Mouse (Mus musculus) megakaryocyte, adult 5-6 weeks (primary cell): ENCODE measurements around the gene Otogl. TPM values are rescaled to one million over a fixed set of nuclear protein-coding genes. Genes with fewer than 3 reads are reported as not detected.

Source experiments
- ATAC-seq: 2 replicates; pipeline ENCODE4 v1.8.0; 2016; ENCODE audit warnings: mild to moderate bottlenecking, inconsistent platforms; ENCODE audit not compliant: poor library complexity, severe bottlenecking
- total RNA-seq, 2 experiments: library from RNA; stranded (forward) in 1 of 2; stranded (reverse) in 1 of 2; fragments of 153-499, 151-499 nt in 1 of 2; fragments of 221-1000, 200-1000 nt in 1 of 2; gene quantifications; 2 replicates each; pipeline versions ENCODE4 v1.2.3 to v1.2.4; 2015 to 2017

The Otogl gene
- total RNA-seq (2015) = not detected in 2 replicates
- total RNA-seq (2017) = 0.04 and 0.08 TPM in 2 replicates

DNA sequence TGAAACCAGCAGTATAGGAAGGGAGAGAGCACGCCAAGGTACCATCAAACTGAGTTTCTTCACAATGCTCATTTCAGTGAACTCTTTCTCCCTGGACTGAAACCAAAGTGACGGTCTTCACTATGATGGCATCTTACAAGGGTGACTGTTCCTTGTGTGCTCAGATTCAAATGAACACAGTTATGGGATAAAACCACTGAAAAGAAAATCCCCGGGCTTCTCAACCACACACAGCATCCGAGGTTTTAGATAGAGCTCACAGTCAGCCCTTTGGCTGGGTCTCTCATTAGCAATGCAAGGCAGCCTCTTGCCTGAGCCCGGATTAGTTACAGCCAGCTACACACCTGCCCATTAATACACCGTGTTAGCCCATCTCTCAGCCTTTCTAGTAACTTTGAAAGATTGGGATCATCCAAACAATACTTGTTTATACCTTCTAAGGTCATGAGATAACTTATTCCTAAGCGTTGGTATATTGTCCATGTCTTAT, at the start of gene Otogl:
TSS of gene Otogl (minus strand) at position 51 of the 490 bp plus-strand sequence.
- ATAC-seq = no peak

DNA sequence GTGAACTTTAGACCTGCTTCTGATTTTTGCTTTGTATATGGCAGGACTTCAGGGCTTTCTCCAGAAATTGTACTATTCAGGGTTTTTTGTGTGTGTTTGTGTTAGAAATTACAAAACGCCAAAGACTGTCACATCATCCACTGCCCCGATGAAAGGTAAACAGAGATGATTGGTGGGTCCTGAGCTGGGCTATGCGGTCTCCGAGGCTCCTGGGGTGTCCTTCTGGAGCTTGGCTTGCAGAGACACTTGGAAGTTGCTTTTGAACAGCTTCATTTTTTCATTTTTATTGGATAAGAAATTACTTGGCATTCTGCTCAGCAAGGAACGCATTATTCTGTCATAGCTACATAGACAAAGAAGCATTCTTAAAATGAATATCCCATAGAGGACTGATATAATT, 44.7 kb upstream of the Otogl start:
- ATAC-seq = no peak

DNA sequence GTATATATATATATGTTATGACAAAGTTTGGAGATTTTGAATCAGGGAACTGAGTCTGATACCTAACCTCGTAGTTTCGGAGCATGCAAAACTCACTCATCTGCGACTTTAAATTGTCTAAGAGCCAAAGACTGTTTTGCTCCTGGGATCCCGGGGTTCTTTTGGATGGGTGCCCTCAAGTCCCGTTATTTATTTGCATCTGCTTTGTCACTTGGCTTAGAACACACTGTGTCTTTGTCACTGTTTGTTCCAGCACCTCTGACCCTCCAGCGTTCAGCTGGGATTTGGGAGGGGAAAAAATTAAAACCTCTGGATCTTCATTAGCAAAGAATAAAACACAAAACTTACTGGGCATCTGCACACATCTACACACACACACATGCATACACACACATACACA, 42.5 kb upstream of the Otogl start:
- ATAC-seq = no peak

DNA sequence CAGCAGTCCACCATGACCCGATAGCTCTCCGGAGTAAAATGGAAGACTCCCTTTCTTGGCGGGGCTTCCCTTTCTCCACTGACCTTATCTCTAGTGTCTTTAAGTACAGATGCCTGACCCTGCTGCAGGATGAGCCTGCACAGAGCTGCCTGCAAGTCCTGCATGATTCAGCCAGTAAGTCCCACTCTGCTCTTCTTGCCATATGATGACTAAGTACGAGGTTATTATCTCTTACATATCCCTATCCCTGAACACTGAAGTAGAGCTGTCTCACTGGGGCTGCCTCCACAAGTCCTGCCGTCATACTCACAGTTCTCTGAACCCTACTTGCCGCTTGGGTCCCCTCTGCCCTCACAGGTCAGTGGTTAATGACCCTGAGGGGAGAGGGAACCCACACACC, 39.7 kb upstream of the Otogl start:
- ATAC-seq = no peak

DNA sequence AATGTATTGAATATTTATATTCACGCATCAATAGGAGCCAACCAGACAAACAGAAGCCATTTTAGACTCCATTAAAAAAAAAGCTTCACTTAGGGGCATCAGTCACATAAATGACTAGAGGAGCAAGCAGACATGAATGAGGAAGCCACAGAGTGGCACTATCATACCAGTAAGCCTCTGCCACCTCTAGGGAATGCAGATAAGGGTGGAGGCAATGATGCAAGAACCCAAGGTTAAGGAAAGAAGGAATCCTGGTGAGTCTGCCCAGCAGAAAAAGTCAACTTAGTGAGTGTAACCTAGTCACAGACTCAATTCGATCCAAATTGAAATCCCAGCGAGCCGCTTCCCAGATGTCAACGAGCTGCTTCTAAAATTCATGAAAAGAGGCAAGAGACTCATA, 38.0 kb upstream of the Otogl start:
- ATAC-seq = no peak

DNA sequence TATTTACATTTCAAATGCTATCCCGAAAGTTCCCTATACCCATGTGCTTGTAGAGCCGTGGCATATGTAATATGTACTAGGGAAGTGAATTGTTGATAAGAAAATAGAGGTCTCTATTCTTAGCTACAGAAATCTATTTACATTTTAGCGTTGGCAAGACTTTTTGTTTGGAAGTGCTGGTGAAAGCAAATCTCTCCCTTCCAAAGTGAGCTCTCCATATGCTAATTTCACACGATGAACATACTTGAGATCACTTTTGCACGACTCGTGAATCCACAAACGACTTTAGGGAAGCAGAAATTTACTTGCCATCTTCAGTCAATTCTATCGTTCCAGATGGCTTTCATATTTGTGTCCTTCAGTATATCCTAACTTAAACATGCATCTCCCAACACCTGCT, 36.7 kb upstream of the Otogl start:
- ATAC-seq = no peak

DNA sequence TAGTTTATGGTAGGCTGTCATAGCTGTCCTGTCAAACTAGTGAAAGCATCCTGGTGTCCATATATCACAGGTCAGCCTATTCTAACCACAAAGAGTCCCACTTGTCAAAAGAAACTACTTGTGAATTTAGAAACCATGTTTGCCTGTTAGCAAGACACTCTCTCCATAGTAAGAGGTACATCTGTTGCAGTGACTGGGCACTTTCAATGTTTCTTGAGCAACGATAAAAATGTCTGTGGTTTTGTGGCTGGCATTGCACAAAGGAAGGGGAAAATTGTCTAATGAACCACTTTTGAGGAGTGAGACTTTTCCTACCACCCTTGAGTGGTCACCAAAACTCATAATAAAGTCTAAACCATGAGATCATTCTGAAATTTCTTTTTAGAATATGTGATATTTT, 36.1 kb upstream of the Otogl start:
- ATAC-seq = peak; percentile 89

DNA sequence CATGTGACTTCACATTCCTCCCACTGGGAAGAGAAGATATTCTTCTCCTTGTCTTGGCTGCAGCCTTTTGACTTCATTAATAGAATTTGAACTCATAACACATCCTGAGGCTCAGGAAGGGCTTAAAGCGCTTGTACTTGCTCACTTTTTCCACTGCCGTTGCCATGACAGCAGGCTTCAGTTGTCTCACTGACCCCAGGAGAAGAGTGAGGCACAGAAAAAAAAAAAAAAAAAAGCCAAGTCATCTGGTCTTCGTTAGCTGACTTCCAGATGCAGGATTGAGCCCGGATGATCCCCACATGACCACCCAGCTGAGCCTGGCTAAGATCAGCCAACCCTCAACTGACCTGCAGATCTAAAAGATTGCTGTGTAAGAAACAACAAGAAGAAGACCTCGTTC, 34.4 kb upstream of the Otogl start:
- ATAC-seq = no peak

DNA sequence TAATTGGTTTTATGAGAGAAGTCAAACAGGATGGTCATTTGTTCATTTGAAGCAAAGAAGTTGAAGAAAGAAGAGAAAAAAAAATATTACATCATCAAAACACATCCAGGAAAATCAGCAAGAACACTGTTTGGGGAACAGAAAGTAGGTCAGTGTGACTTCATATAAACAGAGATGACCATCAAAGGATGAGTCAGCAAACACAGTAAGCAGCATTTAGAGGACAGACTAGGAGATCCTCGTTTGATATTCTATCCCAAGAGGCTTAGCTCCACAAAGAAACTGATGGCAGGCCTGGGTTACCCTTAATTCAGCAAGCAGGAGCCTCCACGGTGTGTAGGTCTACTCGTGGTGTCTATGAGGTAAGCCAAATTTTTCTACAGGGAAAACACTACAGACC, 31.9 kb upstream of the Otogl start:
- ATAC-seq = peak; percentile 50

DNA sequence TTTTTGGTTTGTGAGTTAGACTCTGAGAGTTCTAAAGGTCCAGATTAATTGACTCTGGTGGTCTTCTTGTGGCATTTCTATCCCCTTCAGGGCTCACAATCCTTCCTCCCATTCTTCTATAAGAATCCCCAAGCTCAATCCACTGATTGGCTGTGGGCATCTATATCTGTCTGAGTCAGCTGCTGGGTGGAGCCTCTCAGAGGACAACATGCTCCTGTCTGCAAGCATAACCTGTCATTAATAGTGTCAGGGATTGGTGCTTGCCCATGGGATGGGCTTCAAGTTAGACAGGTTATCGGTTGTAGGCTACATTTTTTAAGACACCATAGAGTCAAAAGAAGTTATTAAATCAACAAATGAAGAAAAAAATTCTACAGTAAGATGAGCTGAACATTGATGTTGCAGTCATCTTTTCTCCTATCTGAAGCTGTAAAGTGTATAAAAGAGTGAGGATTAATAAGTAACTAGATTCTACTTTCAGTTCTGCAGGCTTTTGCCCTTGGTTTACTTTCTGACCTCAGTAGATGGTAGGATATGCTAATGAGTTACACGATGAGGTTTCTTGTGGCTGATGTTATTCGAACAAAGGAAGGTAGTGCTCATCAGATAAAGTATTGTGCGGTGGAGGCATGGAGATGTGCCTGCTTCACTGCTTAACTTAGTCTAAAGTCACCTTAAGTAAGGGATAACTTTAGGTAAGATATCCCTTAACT, 29.4 kb upstream of the Otogl start:
- ATAC-seq = peak; percentile 53

DNA sequence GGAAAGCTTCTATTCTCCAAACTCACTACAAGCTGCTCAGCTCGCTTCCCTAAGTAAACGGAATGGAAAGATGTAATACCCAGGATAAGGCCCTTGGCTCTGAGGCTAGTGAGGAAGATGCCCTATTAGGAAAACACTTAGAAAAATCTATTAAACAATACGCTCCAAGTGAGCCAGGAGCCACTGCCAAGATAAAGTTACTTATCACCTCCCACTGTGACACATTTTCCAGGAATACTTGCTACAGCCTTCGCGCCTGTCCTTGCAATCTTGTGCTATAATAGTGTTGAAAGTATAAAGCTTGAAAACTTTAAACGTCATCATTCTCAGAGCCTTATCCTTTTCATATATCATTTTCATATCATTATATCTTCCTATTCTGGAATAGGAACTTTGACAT, 28.4 kb upstream of the Otogl start:
- no peak for ATAC-seq

DNA sequence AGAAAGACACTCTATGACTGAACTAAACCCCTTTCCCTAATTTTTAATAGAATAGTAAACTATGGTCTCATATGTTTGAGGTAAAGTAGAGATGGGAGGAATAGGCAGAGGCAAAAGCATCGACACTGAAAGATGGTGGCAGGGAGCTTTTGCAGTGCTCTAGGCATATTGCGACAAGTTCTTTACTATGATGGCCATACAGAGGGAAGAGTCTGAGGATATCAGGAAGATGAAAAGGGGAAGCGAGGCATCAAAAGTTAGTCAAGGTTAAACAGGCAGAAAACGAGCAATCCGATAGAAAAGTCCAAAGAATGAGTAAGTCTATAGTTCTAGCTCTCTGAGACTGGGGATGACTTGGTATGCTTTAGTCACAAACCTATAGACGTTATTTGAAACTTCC, 27.9 kb upstream of the Otogl start:
- peak; percentile 33; the same call in 1 of the 2 replicates for ATAC-seq

DNA sequence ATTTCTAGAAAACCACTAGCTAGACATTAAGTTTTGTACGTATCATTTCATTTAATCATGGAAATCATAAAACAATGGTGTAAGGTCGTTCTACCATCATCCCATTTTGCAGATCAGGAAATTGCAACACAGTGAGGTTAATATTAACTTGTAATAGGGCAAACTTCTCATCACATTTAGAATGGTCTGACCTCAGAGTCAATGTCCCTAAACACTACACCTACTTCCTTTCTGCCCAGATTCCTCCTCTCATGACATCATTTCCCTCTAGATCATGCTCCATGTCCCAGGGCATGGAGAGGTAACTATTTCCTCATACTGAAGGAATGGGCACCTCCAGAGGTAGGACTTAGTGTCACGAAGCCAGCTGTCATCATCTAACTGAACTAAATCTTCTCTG, 22.1 kb upstream of the Otogl start:
- 0 out of 2 replicates have a peak, but pooled peaks have one; percentile 19 for ATAC-seq

DNA sequence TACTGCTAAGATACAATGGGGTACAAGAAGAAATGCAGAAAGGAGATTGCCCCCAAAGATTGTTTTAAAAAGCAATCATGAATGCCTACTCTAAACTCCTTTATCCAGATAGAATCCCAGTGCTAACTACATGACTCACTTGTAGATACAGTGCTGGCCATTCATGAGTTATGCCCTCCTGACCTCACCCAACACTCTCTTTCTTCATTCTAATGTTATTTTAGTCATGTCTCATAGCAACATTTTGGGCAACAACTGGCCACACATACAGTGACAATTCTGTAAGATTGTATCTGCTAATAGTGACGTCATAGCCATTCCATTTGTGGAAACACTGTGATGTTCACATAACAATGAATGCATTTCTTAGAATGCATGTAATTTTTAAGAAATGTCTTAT, 21.6 kb upstream of the Otogl start:
- ATAC-seq = 0 out of 2 replicates have a peak, but pooled peaks have one; percentile 11

DNA sequence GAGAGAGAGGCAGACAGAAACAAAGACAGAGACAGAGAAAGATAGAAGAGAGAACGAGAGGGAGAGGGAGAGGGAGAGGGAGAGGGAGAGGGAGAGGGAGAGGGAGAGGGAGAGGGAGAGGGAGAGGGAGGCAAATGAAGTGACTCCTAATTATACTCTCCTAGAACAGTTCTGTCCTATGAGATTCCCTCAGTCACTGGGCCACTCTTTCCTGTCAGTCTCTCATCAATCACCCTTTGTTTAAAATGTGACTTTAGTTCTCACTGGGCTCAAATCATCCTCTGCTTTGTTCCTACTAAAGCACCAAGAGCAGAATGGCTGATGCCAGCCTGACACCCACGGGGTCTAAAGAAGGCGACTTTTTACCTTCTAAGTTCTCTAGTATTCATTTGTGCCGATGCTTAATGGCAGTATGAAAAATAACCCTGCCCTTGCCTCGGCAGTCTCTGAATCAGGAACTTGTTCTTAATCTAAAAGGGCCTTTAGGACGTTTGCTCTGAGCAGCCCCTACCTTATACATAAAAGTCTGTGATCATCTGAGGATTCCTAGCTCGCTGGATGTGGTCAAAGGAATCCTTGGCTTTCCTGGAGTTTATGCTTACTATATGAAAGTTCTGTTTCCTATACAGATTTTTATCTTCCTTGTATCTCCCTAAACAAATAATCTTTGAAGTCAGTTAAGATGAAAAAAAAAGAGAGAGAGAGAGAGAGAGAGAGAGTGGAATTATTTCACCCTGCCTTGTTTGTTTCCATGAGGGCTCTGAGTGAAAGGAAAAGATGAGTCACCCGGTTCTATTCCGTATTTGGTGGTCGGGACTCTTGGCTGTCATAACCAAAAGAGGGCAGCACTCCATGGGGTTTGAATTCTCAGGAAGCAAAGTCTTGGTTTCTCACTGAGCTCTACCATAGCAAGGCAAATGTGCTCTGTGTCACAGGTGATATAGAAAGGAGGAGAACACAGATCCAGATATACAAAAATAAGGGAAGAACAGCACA, 20.2 kb upstream of the Otogl start:
- peak; percentile 87 for ATAC-seq

DNA sequence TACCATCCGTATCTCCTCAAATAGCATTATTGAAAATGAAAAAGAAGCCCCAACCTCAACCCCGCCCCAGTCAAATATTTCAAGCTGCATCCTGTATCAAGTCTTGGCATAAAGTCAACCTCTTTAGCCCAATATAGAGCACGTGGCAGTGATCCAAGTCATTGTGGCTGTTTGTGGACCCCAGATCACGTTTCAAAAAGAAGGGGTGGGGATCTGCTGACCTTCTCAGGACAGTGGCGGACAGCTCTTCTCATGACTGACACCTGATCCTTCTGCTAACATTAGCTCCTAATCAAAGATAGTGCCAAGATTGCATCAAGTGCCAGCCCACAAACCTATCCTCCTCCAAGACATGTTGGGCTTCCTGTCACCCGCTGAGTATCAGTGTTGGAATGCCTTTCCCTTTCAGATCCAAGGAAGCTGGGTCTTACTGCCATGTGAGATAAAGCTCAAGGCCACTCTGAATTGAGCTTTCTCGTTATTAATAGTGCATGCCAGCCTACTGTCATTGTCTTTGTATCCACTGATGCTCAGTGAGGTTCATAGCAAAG, 18.6 kb upstream of the Otogl start:
- no peak for ATAC-seq

DNA sequence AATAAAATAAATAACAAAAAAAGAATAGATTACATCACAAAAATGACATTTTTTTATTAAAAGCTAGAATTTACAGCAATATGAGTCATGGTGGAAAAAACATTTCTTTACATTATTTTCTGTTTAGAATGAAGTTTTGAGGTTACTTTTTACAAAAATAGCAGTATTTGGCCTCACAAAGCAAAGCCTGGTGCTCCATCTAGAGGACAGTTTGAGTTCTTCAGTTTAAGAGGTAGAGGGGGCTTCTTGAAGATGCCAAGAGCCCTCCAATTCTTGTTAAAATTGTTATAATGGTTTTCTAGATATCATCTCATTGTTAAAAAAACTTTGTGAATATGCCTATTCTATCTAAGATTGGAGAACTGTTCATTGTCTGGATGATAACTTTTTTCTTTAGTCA, 13.4 kb upstream of the Otogl start:
- ATAC-seq = no peak

DNA sequence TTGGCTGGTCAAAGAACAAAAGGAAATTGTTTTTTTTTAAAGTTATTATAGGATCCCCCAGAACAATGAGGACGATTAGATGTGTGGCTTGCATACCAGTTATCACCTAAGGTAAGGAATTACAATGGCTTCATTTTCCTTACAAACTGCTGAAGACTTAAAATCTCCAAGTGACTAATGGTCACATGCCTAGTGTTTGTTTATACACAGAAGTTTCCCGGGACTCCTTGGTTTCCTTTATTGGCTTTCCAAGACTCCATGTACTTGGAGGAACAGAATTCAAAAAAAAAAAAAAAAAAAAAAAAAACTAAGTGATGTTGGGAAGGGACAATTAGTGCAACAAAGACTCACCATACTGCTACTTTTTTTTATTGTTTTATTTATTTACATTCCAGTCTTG, 11.9 kb upstream of the Otogl start:
- no peak for ATAC-seq

DNA sequence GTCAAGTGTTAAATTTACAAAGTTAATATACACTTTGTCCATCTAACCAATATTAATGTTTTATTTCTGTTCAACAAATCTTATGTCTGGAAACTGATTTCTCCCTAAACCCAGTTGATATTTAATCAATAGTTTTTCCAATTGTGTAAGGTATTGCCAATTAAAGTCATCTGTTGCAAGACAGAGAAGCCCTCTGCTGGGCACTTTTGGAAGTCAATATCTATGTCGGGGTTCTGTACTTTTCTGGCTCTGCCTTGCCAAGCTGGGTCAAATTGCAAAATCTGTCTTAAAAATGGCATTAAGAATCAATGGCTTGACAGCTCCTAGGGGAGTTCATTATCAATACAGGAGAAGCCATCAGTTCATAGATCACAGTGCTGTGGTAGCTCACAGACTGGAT, 10.8 kb upstream of the Otogl start:
- ATAC-seq = peak; percentile 37; the same call in 1 of the 2 replicates

DNA sequence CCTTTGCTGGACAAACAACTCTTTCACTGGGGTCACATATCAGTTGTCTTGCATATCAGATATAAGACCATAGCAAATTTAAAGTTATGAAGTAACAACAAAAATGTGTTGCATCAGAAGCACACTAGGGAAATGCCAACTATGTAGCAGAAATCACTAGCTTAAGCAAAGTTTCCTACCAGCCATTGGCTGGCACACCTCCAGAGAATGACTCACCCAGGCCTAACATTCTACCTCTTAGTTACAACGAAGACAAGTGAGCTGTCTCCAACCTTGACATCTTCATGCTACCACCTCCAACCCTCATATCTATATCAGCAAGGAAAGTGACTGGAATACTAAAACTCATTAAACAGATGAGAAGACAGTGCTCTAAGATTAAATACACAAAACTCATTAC, 9.6 kb upstream of the Otogl start:
- ATAC-seq = peak; percentile 83

DNA sequence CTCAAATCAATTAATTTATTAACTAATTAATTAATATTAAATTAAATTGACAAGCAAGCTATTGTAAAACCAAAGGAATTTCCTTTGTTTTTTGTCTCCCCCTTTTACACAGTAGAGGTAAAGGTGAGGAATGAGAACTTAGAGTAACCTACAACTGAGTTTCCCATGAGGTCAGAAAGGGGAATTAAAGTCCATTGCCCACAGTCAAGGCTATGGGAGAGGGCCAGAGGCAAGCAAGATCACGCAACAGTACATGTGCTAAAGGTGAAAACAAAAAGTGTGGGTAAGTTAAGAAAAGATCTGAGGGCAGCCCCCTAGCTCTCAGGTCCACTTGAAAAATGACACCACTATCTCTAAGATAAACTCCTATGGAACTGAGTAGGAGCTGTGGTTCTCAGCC, 9.2 kb upstream of the Otogl start:
- ATAC-seq = peak; percentile 49
